Mouse (Mus musculus) embryonic fibroblast, embryonic 13.5 days (primary cell): ENCODE measurements at regions not wholly inside any gene's neighbourhood (a gene's known extent, or its start where the extent isn't known, plus 50 kb on each side); places are given as distances from the start of the nearest gene placed in this dataset.
A peak's percentile ranks its signal among the peaks of the same experiment; 100 is the strongest.

Experiments used
- H3K27ac ChIP-seq: 2 replicates; pipeline ENCODE4 v1.5.1; 2012; ENCODE audit warnings: low read length, control low read depth, inconsistent platforms; ENCODE audit not compliant: insufficient read depth
- H3K4me1 ChIP-seq: 2 replicates; pipeline ENCODE4 v1.6.1; 2011; ENCODE audit warnings: low read length; ENCODE audit not compliant: control insufficient read depth, insufficient read depth
- H3K4me3 ChIP-seq: 2 replicates; pipeline ENCODE4 v1.5.1; 2011; ENCODE audit warnings: mild to moderate bottlenecking, control low read depth, low read length; ENCODE audit not compliant: insufficient read depth
- CTCF ChIP-seq: IDR thresholded peaks from 2 replicates; pipeline ENCODE4 v1.5.1; 2011; ENCODE audit warnings: mild to moderate bottlenecking, control low read depth, low read length, moderate library complexity, borderline replicate concordance; ENCODE audit not compliant: insufficient read depth
- POLR2A ChIP-seq: IDR thresholded peaks from 2 replicates; pipeline ENCODE4 v1.6.1; 2011; ENCODE audit warnings: low read depth, mild to moderate bottlenecking, control low read depth, low read length, moderate library complexity

DNA sequence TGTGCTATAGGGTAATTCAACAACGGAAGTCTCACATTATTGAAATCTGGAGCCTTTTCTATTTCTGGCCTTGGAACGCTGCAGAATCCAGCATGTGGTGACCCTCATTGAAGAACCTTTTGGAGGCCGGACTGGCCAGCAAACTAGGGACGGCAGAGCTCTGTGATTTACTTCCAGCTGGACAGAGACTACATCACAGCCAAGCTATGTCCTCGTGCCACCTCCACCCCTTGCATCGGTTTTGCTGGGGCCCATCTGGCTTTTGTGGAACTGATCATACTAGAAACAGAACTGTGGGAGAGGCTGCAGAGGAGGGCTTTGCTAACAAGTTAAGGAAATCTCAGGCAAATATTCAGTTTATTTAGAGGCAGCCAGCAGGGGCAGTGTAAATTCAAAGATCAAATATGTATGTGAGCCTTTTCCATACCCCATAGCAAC is 88.4 kb downstream of the Cops8 start:
- peak overlapping the region; percentile 55; the same call in 1 of the 2 replicates for H3K27ac ChIP-seq
- peaks cover 13% of the 10 kb centered on the region for H3K4me1 ChIP-seq
- no peak overlapping the region for H3K4me3 ChIP-seq
- TF ChIP-seq POLR2A, result no peak
- no peak for TF ChIP-seq CTCF

DNA sequence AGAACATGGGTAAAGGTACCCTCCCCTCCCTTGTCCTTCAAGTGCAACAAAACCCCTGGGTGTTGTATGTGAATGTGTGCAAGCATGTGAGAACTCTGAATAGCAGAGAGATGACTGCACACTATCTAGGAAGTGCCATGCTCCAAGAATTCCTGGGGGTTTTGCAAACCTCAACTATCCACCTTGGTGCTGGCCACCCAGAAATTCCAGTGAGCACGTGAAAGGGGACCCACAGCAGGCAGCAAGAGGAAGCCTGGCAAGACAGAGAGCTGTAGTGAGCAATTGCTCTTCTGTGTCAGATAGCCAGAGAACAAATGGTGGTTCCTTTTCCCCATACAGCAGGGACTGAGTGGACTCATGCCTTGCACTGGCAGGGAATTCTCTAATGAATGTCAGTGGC is 90.1 kb downstream of the Cops8 start:
- TF ChIP-seq CTCF (no peak), POLR2A (no peak)
- H3K27ac ChIP-seq, result no peak overlapping the region
- peaks cover 13% of the 10 kb centered on the region for H3K4me1 ChIP-seq
- H3K4me3 ChIP-seq, result no peak overlapping the region

DNA sequence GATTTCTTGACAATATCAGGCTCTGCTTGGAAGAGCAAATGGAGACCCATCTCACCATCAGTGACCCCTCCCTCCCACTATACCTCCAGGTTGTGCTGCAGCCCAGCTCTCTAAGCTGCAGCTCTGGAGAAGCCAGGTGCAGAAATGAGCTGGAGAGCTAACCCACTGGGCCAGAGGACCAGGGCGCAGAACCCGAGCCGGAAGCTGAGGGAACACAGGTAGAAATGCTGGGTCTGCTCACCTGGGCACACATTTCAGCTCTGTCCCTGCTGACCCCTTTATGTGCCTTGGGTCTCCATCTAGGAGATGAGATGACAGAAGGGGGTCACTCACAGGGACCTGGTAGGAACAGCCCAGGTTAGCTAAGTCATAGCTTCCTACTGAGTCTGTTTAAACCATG is 92.0 kb downstream of the Cops8 start:
- Histone ChIP-seq H3K27ac (no peak overlapping the region), H3K4me1 (peaks cover 13% of the 10 kb centered on the region), H3K4me3 (no peak overlapping the region)
- TF ChIP-seq POLR2A (no peak), CTCF (no peak)

DNA sequence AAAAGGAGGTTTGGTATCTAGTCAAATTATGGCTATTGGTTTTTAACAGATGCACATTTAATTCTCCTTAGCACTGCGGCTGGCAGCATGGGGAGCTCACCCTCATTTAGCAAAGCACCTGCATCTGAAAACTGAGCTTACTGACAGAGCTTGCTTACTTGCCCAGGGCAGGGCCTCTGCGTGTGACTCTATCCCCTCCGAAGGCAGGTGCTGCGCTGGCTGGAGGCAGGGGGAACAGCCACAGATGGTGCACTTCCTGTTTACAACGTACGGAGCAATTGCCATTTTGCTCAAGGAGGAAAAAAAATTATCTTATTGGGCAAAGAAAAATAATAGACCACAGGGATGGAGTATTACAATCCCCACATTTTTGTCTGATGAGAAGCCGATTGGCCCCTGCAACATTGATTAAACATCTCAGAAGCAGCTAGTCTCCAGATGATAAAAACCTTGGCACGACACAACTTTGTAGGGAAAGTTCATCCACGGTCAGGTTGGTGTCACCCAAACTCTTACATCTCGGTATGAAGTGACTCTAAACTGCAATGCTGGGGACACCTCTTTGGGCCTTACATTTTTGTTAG is 92.5 kb downstream of the Cops8 start:
- Histone ChIP-seq H3K4me1 (peaks cover 12% of the 10 kb centered on the region), H3K4me3 (no peak overlapping the region), H3K27ac (no peak overlapping the region)
- TF ChIP-seq POLR2A (no peak), CTCF (no peak)

DNA sequence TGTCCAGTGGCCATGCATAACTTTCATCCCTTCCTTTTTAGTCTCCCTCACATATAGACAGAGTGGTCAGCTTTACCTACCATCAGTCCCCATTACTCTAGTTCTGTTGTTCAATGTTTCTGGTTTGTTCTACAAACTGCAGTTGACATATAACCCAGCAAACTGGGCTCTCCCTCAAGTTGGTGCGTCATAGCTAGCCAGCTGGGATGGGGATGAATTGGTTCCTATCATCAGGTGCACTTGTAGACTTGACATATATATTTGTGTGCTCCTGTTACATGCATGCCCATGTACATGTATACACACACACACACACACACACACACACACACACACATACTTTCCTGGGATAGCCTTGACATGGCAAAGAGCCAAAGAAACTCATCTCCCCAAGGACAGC is 93.2 kb downstream of the Cops8 start:
- Histone ChIP-seq H3K27ac (no peak overlapping the region), H3K4me1 (peaks cover 8% of the 10 kb centered on the region), H3K4me3 (no peak overlapping the region)
- TF ChIP-seq POLR2A (no peak), CTCF (no peak)

DNA sequence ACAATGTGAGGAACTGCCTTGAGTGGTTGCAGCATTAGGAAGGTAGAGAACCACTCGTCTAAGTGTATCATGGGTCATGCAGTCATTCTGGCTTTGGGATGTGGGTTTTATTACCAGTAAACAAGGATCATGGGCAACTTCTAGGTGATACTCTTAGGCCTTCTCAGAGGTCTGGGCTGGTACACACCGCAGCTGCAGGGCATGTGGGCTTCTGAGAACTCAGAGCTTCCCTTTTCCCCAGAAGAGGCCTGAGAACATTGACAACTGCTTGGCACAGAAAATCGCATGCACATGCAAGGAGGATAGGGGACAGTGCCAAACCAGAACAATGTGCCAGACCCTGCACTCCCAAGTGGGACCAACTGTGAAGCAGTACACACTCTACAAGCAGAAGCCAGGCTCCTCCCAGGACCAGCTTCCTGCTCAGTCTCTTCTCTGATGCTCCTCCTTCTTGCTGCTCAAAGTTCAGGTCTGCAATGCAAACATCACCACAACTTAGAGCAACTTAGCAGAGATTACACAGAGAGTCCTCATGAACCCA is 94.3 kb downstream of the Cops8 start:
- TF ChIP-seq POLR2A, result no peak
- no peak for TF ChIP-seq CTCF
- Histone ChIP-seq H3K4me1 (peaks cover 8% of the 10 kb centered on the region), H3K4me3 (no peak overlapping the region)

DNA sequence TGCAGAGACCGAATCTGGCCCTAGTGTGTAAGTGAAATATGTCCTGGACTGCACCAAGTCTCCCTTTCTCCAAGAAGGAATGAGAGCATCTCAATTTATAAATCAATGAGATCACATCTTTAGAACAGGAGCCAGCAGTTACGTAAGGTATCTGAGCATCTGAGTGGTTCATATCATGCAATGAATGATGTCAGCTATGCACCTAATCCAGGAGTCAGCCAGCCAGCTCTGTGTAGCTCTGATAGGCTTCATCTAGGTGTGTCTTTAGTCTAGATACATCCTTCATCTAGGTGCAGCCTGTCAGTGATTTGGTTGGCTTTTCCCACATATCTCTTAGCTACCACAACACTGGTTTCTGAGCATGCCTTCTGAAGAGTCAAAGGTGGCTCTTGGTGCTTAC is 95.8 kb downstream of the Cops8 start:
- Histone ChIP-seq H3K4me3 (no peak overlapping the region), H3K27ac (no peak overlapping the region), H3K4me1 (peaks cover 2% of the 10 kb centered on the region; the same call in 1 of the 2 replicates)
- TF ChIP-seq CTCF, result no peak
- no peak for TF ChIP-seq POLR2A

More for the DNA sequence above, 94.3 kb downstream of the Cops8 start:
- H3K27ac ChIP-seq, result no peak overlapping the region

DNA sequence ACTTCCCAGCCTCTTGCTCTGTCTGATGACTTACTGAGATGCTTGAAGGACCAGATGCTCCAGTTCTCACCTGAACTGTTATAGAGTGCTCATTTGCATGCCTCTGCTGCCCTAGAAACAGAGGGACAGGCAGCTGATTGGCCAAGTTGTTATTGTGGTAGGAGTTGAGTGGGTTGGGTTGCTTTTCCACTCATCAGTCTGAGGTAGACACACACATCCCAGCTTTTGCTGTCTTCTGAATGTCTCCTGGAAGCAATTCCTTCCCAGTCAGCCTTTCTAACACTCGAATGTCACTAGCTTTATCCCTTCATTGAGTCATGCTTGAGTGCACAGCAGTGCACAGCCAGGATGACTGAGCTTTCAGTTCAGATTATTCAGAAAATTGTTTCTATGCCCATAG is 99.0 kb downstream of the Cops8 start:
- no peak for TF ChIP-seq POLR2A
- TF ChIP-seq CTCF, result no peak
- H3K4me3 ChIP-seq, result no peak overlapping the region
- H3K27ac ChIP-seq, result no peak overlapping the region
- H3K4me1 ChIP-seq, result no peaks in the 10 kb centered on the region

DNA sequence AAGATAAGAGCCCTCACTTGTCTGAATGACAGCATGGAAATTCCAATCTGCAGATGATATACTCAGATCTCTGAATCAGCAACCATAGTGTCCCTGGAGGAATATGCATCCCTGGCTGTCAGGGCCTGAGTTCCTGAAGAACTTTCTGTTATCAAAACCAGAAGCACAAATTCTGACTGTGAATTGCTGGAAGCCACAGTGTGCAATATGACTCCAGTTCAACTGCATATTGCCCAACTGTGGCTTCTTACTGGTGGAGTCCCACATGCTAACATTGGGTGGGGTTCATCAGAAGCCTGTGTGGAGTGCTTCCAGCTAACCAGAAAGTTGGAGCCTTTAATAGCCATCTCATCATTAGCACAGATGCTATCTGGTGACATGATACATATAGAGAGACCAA is 103.6 kb downstream of the Cops8 start:
- Histone ChIP-seq H3K27ac (peak overlapping the region; percentile 69), H3K4me3 (no peak overlapping the region), H3K4me1 (no peaks in the 10 kb centered on the region)
- no peak for TF ChIP-seq POLR2A
- no peak for TF ChIP-seq CTCF

DNA sequence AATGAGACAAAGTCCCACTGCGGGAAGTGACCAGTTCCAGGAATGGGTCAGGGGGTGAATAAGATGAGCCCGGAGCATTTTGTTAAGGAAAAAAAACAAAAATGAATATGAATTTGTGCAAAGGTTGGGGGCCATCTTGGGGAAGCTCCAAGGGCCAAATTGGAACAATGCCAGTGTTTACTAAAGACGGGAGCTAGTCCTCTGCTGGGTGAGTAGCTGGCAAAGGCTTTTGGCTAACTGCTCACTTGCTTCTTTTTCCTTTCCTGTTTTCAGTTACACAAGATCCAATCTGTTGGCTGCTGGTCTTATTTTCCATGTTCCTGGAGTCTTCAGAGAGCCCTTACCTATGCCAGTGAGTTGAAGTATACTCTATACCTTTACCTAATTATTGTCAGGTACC is 107.0 kb downstream of the Cops8 start:
- Histone ChIP-seq H3K4me3 (no peak overlapping the region), H3K4me1 (no peaks in the 10 kb centered on the region), H3K27ac (no peak overlapping the region)
- no peak for TF ChIP-seq POLR2A
- no peak for TF ChIP-seq CTCF
